Mouse (Mus musculus): ENCODE measurements around the gene Insr. TPM values are rescaled to one million over a fixed set of nuclear protein-coding genes. Genes with fewer than 3 reads are reported as not detected.
A peak's percentile ranks its signal among the peaks of the same experiment; 100 is the strongest.
"Not testable (repeated sequence)": the region's sequence is repeated elsewhere in the genome, so short reads cannot be mapped to it uniquely, and the experiment has no call there.

Insr gene
- polyA plus RNA-seq, 1 experiment from 2014 or later, result 41.8 TPM

DNA sequence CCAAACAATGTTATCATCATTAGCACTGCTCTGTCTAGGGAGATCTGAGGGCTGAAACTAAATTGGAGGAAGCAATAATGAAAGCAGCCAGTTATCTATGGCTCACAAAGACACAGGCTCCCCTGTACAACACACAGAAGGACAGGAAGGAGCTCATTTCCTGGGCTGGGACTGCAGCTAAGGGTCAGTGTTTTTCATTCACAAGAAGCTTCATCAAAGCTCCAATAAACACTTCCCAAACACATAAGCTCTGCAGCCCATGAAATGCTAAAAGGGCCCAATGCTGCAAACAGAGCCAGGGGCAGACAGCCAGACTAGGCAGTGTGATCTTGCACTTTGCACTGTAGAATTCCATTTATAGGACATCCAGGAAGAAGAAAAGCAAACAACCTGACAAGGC lies 63.9 kb downstream of the Insr start:
- H3K27me3 ChIP-seq, result no peaks in the 10 kb centered on the region
- peaks cover 13% of the 10 kb centered on the region for H3K4me1 ChIP-seq
- no peak overlapping the region for H3K27ac ChIP-seq
- no peak overlapping the region for H3K4me2 ChIP-seq
- H3K4me3 ChIP-seq, result no peak overlapping the region
- H3K9me3 ChIP-seq, result no peaks in the 10 kb centered on the region
- H3K36me3 ChIP-seq, result peaks cover 11% of the 10 kb centered on the region
- no peak overlapping the region for H3K9ac ChIP-seq
- no peak for ATAC-seq (ENCODE audit: insufficient number of reproducible peaks, insufficient read depth, low FRiP score, low TSS enrichment, low read depth)

GRCm38 (mm10) chr8:3214601-3215000 lies 64.8 kb downstream of the Insr start:
- H3K9ac ChIP-seq, result no peak overlapping the region
- 85% methylated on average over 1 of the region's 1 CpGs for WGBS
- H3K27me3 ChIP-seq, result no peaks in the 10 kb centered on the region
- no peak for ATAC-seq (ENCODE audit: insufficient number of reproducible peaks, insufficient read depth, low FRiP score, low TSS enrichment, low read depth)
- no peak overlapping the region for H3K4me3 ChIP-seq
- H3K4me2 ChIP-seq, result no peak overlapping the region
- H3K36me3 ChIP-seq, result peaks cover 12% of the 10 kb centered on the region
- no peak overlapping the region for H3K27ac ChIP-seq
- peaks cover 6% of the 10 kb centered on the region for H3K4me1 ChIP-seq
- H3K9me3 ChIP-seq, result no peaks in the 10 kb centered on the region

DNA sequence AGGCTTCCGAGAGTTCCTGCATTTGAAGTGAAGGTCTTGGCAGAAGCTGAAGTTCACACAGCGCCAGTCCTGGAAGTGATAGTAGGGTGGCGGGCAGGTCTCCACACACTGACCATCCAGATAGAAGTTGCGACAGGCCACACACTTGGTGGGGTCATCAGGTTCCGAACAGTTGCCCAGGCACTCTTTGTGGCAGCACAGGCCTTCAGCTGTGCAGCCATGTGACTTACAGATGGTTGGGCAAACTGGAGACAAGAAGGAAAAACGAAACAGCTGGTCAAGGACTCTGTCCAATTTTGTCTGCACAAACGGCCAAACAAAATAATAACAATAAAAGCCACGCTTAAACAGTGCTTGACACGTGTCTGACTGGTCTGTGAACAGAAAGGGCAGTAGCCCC lies 68.0 kb downstream of the Insr start:
- Histone ChIP-seq H3K4me1 (peaks cover 2% of the 10 kb centered on the region), H3K36me3 (peaks cover 21% of the 10 kb centered on the region), H3K9ac (no peak overlapping the region), H3K4me2 (no peak overlapping the region), H3K27me3 (no peaks in the 10 kb centered on the region), H3K27ac (no peak overlapping the region), H3K4me3 (no peak overlapping the region), H3K9me3 (no peaks in the 10 kb centered on the region)
- 83% methylated on average over 9 of the region's 9 CpGs for WGBS
- no peak for ATAC-seq (ENCODE audit: insufficient number of reproducible peaks, insufficient read depth, low FRiP score, low TSS enrichment, low read depth)

- Histone ChIP-seq H3K9ac (no peak overlapping the region), H3K27me3 (no peaks in the 10 kb centered on the region), H3K9me3 (no peaks in the 10 kb centered on the region), H3K36me3 (peaks cover 30% of the 10 kb centered on the region), H3K4me2 (no peak overlapping the region), H3K4me3 (no peak overlapping the region), H3K27ac (peak overlapping the region; percentile 55; the same call in 1 of the 2 replicates), H3K4me1 (no peaks in the 10 kb centered on the region)
- WGBS, result 87% methylated on average over 3 of the region's 3 CpGs
- no peak for ATAC-seq (ENCODE audit: insufficient number of reproducible peaks, insufficient read depth, low FRiP score, low TSS enrichment, low read depth)
Measured at GRCm38 (mm10) chr8:3209960-3210359, 69.5 kb downstream of the Insr start.

DNA sequence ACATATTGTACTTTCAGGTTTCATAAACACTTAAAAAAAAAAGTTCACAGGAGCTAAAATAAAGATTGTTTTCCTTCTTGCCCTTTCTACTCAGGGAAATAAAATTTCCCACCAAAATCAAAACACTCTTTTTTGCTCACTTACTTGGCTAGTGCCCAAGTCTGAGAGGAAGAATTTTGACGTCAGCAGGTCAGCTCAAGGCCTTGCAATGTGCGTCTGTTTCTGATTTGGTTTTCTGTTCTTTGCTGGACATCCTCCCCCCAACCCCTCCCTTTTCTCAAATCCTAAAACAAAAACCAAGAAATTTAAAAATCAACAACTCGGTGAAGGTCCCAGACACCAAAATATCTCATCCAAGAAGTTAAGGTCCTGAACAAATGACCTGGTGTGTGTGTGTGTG lies 70.1 kb downstream of the Insr start:
- H3K27ac ChIP-seq, result peak overlapping the region; percentile 55
- no peak overlapping the region for H3K4me3 ChIP-seq
- H3K27me3 ChIP-seq, result no peaks in the 10 kb centered on the region
- no peak for ATAC-seq (ENCODE audit: insufficient number of reproducible peaks, insufficient read depth, low FRiP score, low TSS enrichment, low read depth)
- peaks cover 37% of the 10 kb centered on the region for H3K36me3 ChIP-seq
- no peak overlapping the region for H3K4me2 ChIP-seq
- H3K9me3 ChIP-seq, result no peaks in the 10 kb centered on the region
- WGBS, result 26% methylated on average over 3 of the region's 3 CpGs
- H3K9ac ChIP-seq, result no peak overlapping the region
- H3K4me1 ChIP-seq, result no peaks in the 10 kb centered on the region

DNA sequence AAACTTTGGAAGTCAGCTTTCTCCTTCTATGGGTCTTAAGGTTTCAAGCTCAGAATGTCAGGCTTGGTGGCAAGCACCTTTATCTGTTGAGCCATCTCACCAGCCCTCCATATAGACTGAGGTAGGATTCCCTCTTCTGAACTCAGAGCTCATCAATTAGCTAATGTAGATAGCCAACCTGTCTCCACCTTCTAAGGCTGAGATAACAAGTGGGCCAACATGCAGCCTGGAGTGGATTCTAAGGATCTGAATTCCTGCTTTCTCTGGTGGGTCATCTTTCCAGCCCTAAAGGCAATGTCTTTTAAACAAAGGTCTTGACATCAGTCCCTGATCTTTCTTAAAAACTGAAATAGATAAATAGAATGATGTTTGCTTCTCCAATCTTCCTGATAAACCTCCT lies 70.7 kb downstream of the Insr start:
- ATAC-seq (ENCODE audit: insufficient number of reproducible peaks, insufficient read depth, low FRiP score, low TSS enrichment, low read depth), result no peak
- no peak overlapping the region for H3K27ac ChIP-seq
- H3K36me3 ChIP-seq, result peaks cover 41% of the 10 kb centered on the region
- no peaks in the 10 kb centered on the region for H3K4me1 ChIP-seq
- H3K4me2 ChIP-seq, result no peak overlapping the region
- H3K9me3 ChIP-seq, result no peaks in the 10 kb centered on the region
- no peak overlapping the region for H3K4me3 ChIP-seq
- no peak overlapping the region for H3K9ac ChIP-seq
- H3K27me3 ChIP-seq, result no peaks in the 10 kb centered on the region

DNA sequence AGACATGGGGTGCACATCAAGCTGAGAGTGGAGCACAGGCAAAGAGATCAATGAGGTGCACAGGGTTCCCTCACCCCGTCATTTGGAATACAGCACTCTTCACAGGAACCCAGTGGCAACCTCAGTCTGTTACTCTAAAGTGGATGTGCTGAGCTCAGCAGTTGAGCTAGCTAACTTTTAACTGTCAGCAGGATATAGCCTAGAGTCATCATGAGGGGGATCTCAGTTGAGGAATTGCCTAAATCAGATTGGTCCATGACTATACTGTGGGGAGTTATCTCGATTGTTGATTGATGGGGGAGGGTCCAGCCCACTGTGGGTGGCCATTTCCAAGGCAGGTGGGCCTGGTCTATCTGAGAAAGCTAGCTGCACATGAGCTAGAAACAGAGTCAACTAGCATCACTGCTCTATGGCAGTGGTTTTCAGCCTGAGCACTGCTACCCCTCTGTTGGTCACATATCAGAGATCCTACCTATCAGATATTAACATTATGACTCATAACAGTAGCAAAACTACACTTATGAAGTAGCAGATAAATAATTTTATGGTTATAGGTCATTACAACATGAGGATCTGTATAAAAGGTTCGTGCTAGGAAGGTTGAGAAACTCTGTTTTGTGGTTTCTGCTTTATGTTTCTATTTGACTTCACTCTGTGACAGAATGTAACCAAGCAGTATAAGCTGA lies 74.5 kb downstream of the Insr start:
- Histone ChIP-seq H3K27me3 (no peaks in the 10 kb centered on the region), H3K27ac (no peak overlapping the region), H3K4me2 (no peak overlapping the region), H3K9me3 (no peaks in the 10 kb centered on the region), H3K4me1 (no peaks in the 10 kb centered on the region), H3K9ac (no peak overlapping the region), H3K4me3 (no peak overlapping the region), H3K36me3 (peaks cover 60% of the 10 kb centered on the region)
- ATAC-seq (ENCODE audit: insufficient number of reproducible peaks, insufficient read depth, low FRiP score, low TSS enrichment, low read depth), result no peak
- 88% methylated on average over 3 of the region's 3 CpGs for WGBS

DNA sequence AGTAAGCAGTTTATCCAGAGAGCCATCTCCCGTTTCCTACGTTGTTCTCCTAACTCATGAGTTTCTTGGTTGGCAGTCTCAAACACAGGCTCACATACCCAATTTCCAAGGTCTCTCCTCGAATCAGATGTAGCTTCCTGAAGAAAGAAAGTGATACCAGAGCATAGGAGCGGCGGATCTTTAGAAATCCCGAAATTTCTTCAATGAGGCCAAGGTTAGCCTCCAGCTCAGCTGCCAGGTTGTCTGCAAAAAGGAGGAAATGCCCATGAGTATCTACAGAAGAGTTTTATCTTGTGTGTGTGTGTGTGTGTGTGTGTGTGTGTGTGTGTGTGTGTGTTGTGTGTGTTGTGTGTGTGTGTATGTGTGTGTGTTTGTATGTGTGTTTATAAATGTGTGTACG lies 76.6 kb downstream of the Insr start:
- 91% methylated on average over 7 of the region's 7 CpGs for WGBS
- Histone ChIP-seq H3K27ac (no peak overlapping the region), H3K9me3 (no peaks in the 10 kb centered on the region), H3K4me1 (no peaks in the 10 kb centered on the region), H3K4me2 (no peak overlapping the region), H3K9ac (no peak overlapping the region), H3K36me3 (peaks cover 65% of the 10 kb centered on the region), H3K27me3 (no peaks in the 10 kb centered on the region), H3K4me3 (no peak overlapping the region)
- ATAC-seq (ENCODE audit: insufficient number of reproducible peaks, insufficient read depth, low FRiP score, low TSS enrichment, low read depth), result no peak

GRCm38 (mm10) chr8:3194297-3194696 lies 85.1 kb downstream of the Insr start:
- peaks cover 80% of the 10 kb centered on the region for H3K36me3 ChIP-seq
- not testable (repeated sequence) for H3K4me3 ChIP-seq; ATAC-seq (ENCODE audit: insufficient number of reproducible peaks, insufficient read depth, low FRiP score, low TSS enrichment, low read depth); H3K27ac ChIP-seq; H3K4me1 ChIP-seq; H3K4me2 ChIP-seq; H3K9ac ChIP-seq; H3K27me3 ChIP-seq; H3K9me3 ChIP-seq

GRCm38 (mm10) chr8:3191006-3191405 lies 88.4 kb downstream of the Insr start:
- no peaks in the 10 kb centered on the region for H3K27me3 ChIP-seq
- H3K36me3 ChIP-seq, result peaks cover 90% of the 10 kb centered on the region
- ATAC-seq (ENCODE audit: insufficient number of reproducible peaks, insufficient read depth, low FRiP score, low TSS enrichment, low read depth), result no peak
- no peak overlapping the region for H3K27ac ChIP-seq
- H3K4me1 ChIP-seq, result no peaks in the 10 kb centered on the region
- 0 out of 2 replicates have a peak, but pooled peaks cover 4% of the 10 kb centered on the region for H3K9me3 ChIP-seq
- H3K9ac ChIP-seq, result no peak overlapping the region
- H3K4me3 ChIP-seq, result no peak overlapping the region
- H3K4me2 ChIP-seq, result no peak overlapping the region

DNA sequence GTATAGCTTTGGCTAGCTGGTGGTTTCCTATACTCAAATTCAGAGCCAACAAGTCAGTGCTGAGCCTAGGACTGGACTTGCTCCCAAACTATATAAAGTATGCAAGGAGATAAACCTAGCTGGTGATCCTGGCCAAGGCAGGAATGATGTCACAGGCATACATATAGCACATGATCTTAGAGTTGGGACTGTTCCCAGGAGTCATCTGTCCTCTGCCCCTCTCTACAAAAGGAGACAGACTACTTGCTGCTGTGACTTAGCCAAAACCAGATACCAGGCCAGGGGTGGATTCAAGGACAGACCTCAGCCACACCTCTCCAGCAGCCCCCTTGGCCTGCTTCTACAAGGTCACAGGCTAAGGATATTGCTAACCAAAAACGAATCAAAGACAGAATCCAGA lies 92.0 kb downstream of the Insr start:
- 59% methylated on average over 1 of the region's 1 CpGs for whole genome bisulfite sequencing
- H3K27me3 ChIP-seq, result no peaks in the 10 kb centered on the region
- no peak overlapping the region for H3K4me3 ChIP-seq
- H3K9me3 ChIP-seq, result no peaks in the 10 kb centered on the region
- H3K9ac ChIP-seq, result no peak overlapping the region
- no peak overlapping the region for H3K27ac ChIP-seq
- ATAC-seq (ENCODE audit: insufficient number of reproducible peaks, insufficient read depth, low FRiP score, low TSS enrichment, low read depth), result no peak
- H3K4me2 ChIP-seq, result no peak overlapping the region
- no peaks in the 10 kb centered on the region for H3K4me1 ChIP-seq
- H3K36me3 ChIP-seq, result peaks cover 79% of the 10 kb centered on the region

DNA sequence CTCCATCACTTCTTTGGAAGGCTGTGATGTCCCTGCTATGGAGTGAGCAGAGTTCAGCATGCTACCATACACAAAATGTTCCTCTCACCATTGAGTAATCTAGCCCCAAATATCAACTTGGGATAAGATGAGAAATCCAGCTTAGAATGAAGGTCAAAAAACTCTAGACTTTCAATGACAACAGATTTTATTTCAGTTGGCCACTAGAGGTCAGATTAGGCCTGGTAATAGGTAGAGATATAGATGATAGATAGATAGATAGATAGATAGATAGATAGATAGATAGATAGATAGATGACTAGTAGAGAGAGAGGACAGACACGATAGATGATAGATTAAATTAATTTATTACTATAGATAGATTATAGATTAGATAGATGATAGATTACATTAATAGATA lies 99.5 kb downstream of the Insr start:
- 67% methylated on average over 1 of the region's 1 CpGs for WGBS
- no peak overlapping the region for H3K4me3 ChIP-seq

More for the DNA sequence above, 99.5 kb downstream of the Insr start:
- no peaks in the 10 kb centered on the region for H3K27me3 ChIP-seq
- H3K9me3 ChIP-seq, result no peaks in the 10 kb centered on the region
- no peak overlapping the region for H3K4me2 ChIP-seq
- no peaks in the 10 kb centered on the region for H3K4me1 ChIP-seq
- H3K36me3 ChIP-seq, result peaks cover 44% of the 10 kb centered on the region
- no peak overlapping the region for H3K9ac ChIP-seq
- no peak for ATAC-seq (ENCODE audit: insufficient number of reproducible peaks, insufficient read depth, low FRiP score, low TSS enrichment, low read depth)
- H3K27ac ChIP-seq, result no peak overlapping the region

All from embryonic facial prominence, embryonic 13.5 days (tissue).